Mouse (Mus musculus) olfactory bulb, adult 2 months (tissue): Measurements from ENCODE around the gene Gpr18. TPM values are rescaled to one million over a fixed set of nuclear protein-coding genes. Genes with fewer than 3 reads are reported as not detected.
"Not testable (repeated sequence)": the region's sequence is repeated elsewhere in the genome, so short reads cannot be mapped to it uniquely, and the experiment has no call there.

ENCODE experiments used
- H3K27ac ChIP-seq: fragments of 200-500 bp; 2 replicates; pipeline ENCODE4 v1.5.1; 2012; ENCODE audit warnings: low read depth, low read length; ENCODE audit not compliant: insufficient read depth
- H3K4me1 ChIP-seq: fragments of 200-500 bp; 2 replicates; pipeline ENCODE4 v1.6.1; 2012; ENCODE audit warnings: low read length; ENCODE audit not compliant: control insufficient read depth, insufficient read depth
- H3K4me3 ChIP-seq: fragments of 200-500 bp; 2 replicates; pipeline ENCODE4 v1.5.1; 2012; ENCODE audit warnings: mild to moderate bottlenecking, low read depth, low read length, moderate library complexity; ENCODE audit not compliant: insufficient read depth
- CTCF ChIP-seq: fragments of 200-500 bp; IDR thresholded peaks from 2 replicates; pipeline ENCODE4 v1.5.1; 2012; ENCODE audit warnings: low read depth, mild to moderate bottlenecking, low read length, moderate library complexity; ENCODE audit not compliant: insufficient read depth
- POLR2A ChIP-seq: fragments of 200-500 bp; IDR thresholded peaks from 2 replicates; pipeline ENCODE4 v1.6.1; 2012; ENCODE audit warnings: mild to moderate bottlenecking, low read depth, low read length, moderate library complexity; ENCODE audit not compliant: insufficient read depth
- WGBS: fragments of 180-500 bp; shearing (Covaris S2); methylation state at CpG from one replicate; pipeline ENCODE4 v1.1.7; 2018; 5-methylcytosine and 5-hydroxymethylcytosine counted together
- polyA plus RNA-seq: library from polyadenylated mRNA; stranded (reverse); fragments of >200 nt; gene quantifications from 2 replicates; pipeline ENCODE4 v1.2.4, GENCODE M21; 2012; ENCODE audit warnings: low replicate concordance; ENCODE audit not compliant: missing spikeins, insufficient read depth, insufficient read length

The Gpr18 gene
- polyA plus RNA-seq, 1 experiment, result not detected

DNA sequence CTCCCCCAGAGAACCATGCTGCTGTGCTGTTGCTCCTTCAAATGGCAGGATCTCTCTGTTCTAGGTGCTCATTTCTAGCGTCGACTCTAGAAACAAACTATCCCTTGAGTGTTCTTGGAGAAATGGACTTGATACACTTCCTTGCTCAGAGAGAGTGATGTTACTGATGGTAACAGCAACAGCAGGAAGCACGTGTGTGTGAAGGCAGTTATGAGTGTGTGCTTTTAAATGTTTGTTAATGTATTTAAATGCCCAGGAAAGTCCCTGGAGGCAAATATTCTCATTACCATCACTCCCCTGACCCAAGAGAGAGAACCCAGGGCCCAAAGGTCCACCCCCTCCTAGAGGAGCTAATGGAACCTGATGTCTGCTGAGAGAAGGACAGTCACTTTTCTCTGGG, 49.0 kb downstream of the Gpr18 start:
- no peak overlapping the region for H3K4me3 ChIP-seq
- H3K4me1 ChIP-seq, result no peaks in the 10 kb centered on the region
- no peak overlapping the region for H3K27ac ChIP-seq
- TF ChIP-seq POLR2A (no peak), CTCF (no peak)
- 80% methylated on average over 3 of the region's 3 CpGs for WGBS

DNA sequence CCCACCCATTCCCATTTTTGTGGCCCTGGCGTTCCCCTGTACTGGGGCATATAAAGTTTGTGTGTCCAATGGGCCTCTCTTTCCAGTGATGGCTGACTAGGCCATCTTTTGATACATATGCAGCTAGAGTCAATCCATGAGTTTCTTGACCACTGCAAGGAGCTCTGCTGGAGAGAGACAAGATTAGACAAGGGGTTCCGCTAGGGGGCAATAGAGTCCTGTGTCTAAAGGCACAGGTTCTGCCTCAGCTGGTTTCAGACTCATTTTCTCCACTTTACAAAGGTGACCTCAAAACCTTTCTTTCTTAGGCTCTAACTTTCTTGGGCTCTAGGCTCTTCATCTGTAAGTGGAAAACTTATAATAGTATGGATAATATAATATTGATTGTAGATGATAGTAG, 50.4 kb downstream of the Gpr18 start:
- H3K4me1 ChIP-seq, H3K27ac ChIP-seq, H3K4me3 ChIP-seq: not testable (repeated sequence)
- 24% methylated on average over 2 of the region's 2 CpGs for WGBS

Other genes starting within 250 kb of the Gpr18 start
- 265 TPM in 1 of 2 replicates, not detected in the other for gene Dock9, start 117.9 kb downstream of the Gpr18 start, polyA plus RNA-seq
- gene Ubac2, start 37.2 kb downstream of the Gpr18 start, polyA plus RNA-seq, result not detected in 2 replicates
- gene Gpr183, start 49.4 kb upstream of the Gpr18 start, polyA plus RNA-seq, result not detected in 2 replicates
- gene Timm8a2, start 118.9 kb upstream of the Gpr18 start, polyA plus RNA-seq, result not detected in 2 replicates
- gene Tm9sf2, start 191.3 kb upstream of the Gpr18 start, polyA plus RNA-seq, result not detected in 2 replicates